Mouse (Mus musculus): ENCODE data around the gene Pnma1. TPM values are rescaled to one million over a fixed set of nuclear protein-coding genes. Genes with fewer than 3 reads are reported as not detected.

Gene Pnma1
- polyA plus RNA-seq, 2 experiments: 0.39 to 0.55 TPM

GRCm38 (mm10) chr12:84184979-84185378, 36.7 kb upstream of the Pnma1 start:
- ATAC-seq (ENCODE audit: low FRiP score, low read depth) (no peak), DNase-seq (ENCODE audit: low spot score) (no peak)
- H3K36me3 ChIP-seq (ENCODE audit: control insufficient read depth, insufficient read depth, low read length): peaks cover 7% of the 10 kb centered on the region; the same call in 1 of the 2 replicates
- no peaks in the 10 kb centered on the region for H3K27me3 ChIP-seq (ENCODE audit: control insufficient read depth, insufficient read depth, low read length)
- no peaks in the 10 kb centered on the region for H3K9me3 ChIP-seq (ENCODE audit: control insufficient read depth, low read length)
- H3K9ac ChIP-seq (ENCODE audit: low read depth, low read length, severe bottlenecking): no peak overlapping the region
- peaks cover 67% of the 10 kb centered on the region for H3K4me1 ChIP-seq (ENCODE audit: control insufficient read depth, insufficient read depth, low read length)
- no peak for TF ChIP-seq POLR2A (IDR thresholded peaks at IDR 0.05; ENCODE audit: borderline replicate concordance, extremely low read depth, insufficient read depth, insufficient read length)
- H3K27ac ChIP-seq (replicated peaks; ENCODE audit: low read depth, low read length): no peak overlapping the region
- H3K4me3 ChIP-seq (replicated peaks; ENCODE audit: low read length): no peak overlapping the region
- WGBS: 78% methylated on average over 5 of the region's 5 CpGs
- no peak overlapping the region for H3K4me2 ChIP-seq (replicated peaks; ENCODE audit: low read depth, low read length, severe bottlenecking)

- ATAC-seq (ENCODE audit: low FRiP score, low read depth) (no peak), DNase-seq (ENCODE audit: low spot score) (no peak)
- 63% methylated on average over 6 of the region's 6 CpGs for WGBS
- H3K9me3 ChIP-seq (ENCODE audit: control insufficient read depth, low read length): no peaks in the 10 kb centered on the region
- no peak for TF ChIP-seq POLR2A (IDR thresholded peaks at IDR 0.05; ENCODE audit: borderline replicate concordance, extremely low read depth, insufficient read depth, insufficient read length)
- peaks cover 7% of the 10 kb centered on the region; the same call in 1 of the 2 replicates for H3K36me3 ChIP-seq (ENCODE audit: control insufficient read depth, insufficient read depth, low read length)
- H3K9ac ChIP-seq (ENCODE audit: low read depth, low read length, severe bottlenecking): no peak overlapping the region
- peaks cover 62% of the 10 kb centered on the region for H3K4me1 ChIP-seq (ENCODE audit: control insufficient read depth, insufficient read depth, low read length)
- H3K4me2 ChIP-seq (replicated peaks; ENCODE audit: low read depth, low read length, severe bottlenecking): no peak overlapping the region
- H3K27me3 ChIP-seq (ENCODE audit: control insufficient read depth, insufficient read depth, low read length): no peaks in the 10 kb centered on the region
- H3K27ac ChIP-seq (replicated peaks; ENCODE audit: low read depth, low read length): no peak overlapping the region
- no peak overlapping the region for H3K4me3 ChIP-seq (replicated peaks; ENCODE audit: low read length)
Observed at GRCm38 (mm10) chr12:84181999-84182398, 33.7 kb upstream of the Pnma1 start.

GRCm38 (mm10) chr12:84180701-84181435, 32.6 kb upstream of the Pnma1 start:
- peaks cover 70% of the 10 kb centered on the region for H3K4me1 ChIP-seq (ENCODE audit: control insufficient read depth, insufficient read depth, low read length)
- 41% methylated on average over 8 of the region's 8 CpGs for WGBS
- H3K4me3 ChIP-seq (replicated peaks; ENCODE audit: low read length): no peak overlapping the region
- peak; percentile 48 for ATAC-seq (ENCODE audit: low FRiP score, low read depth)
- no peak for TF ChIP-seq POLR2A (IDR thresholded peaks at IDR 0.05; ENCODE audit: borderline replicate concordance, extremely low read depth, insufficient read depth, insufficient read length)
- no peak overlapping the region for H3K9ac ChIP-seq (ENCODE audit: low read depth, low read length, severe bottlenecking)
- H3K9me3 ChIP-seq (ENCODE audit: control insufficient read depth, low read length): no peaks in the 10 kb centered on the region
- H3K27me3 ChIP-seq (ENCODE audit: control insufficient read depth, insufficient read depth, low read length): no peaks in the 10 kb centered on the region
- peak; percentile 64 for DNase-seq (ENCODE audit: low spot score)
- H3K4me2 ChIP-seq (replicated peaks; ENCODE audit: low read depth, low read length, severe bottlenecking): no peak overlapping the region; the same call in 1 of the 2 replicates
- no peaks in the 10 kb centered on the region; the same call in 1 of the 2 replicates for H3K36me3 ChIP-seq (ENCODE audit: control insufficient read depth, insufficient read depth, low read length)
- H3K27ac ChIP-seq (replicated peaks; ENCODE audit: low read depth, low read length): peak overlapping the region; percentile 6; the same call in 1 of the 2 replicates

- H3K4me3 ChIP-seq (replicated peaks; ENCODE audit: low read length): no peak overlapping the region
- no peaks in the 10 kb centered on the region; the same call in 1 of the 2 replicates for H3K36me3 ChIP-seq (ENCODE audit: control insufficient read depth, insufficient read depth, low read length)
- no peak for TF ChIP-seq POLR2A (IDR thresholded peaks at IDR 0.05; ENCODE audit: borderline replicate concordance, extremely low read depth, insufficient read depth, insufficient read length)
- H3K9ac ChIP-seq (ENCODE audit: low read depth, low read length, severe bottlenecking): no peak overlapping the region
- no peak overlapping the region for H3K4me2 ChIP-seq (replicated peaks; ENCODE audit: low read depth, low read length, severe bottlenecking)
- H3K27ac ChIP-seq (replicated peaks; ENCODE audit: low read depth, low read length): peak overlapping the region; percentile 26
- no peaks in the 10 kb centered on the region for H3K27me3 ChIP-seq (ENCODE audit: control insufficient read depth, insufficient read depth, low read length)
- peaks cover 69% of the 10 kb centered on the region for H3K4me1 ChIP-seq (ENCODE audit: control insufficient read depth, insufficient read depth, low read length)
- DNase-seq (ENCODE audit: low spot score) (peak; percentile 41), ATAC-seq (ENCODE audit: low FRiP score, low read depth) (no peak)
- H3K9me3 ChIP-seq (ENCODE audit: control insufficient read depth, low read length): no peaks in the 10 kb centered on the region
- WGBS: 57% methylated on average over 3 of the region's 3 CpGs
Observed at GRCm38 (mm10) chr12:84180090-84180489, 31.8 kb upstream of the Pnma1 start.

- Histone ChIP-seq H3K9me3 (ENCODE audit: control insufficient read depth, low read length) (no peaks in the 10 kb centered on the region), H3K4me1 (ENCODE audit: control insufficient read depth, insufficient read depth, low read length) (peaks cover 75% of the 10 kb centered on the region), H3K27ac (replicated peaks; ENCODE audit: low read depth, low read length) (no peak overlapping the region), H3K36me3 (ENCODE audit: control insufficient read depth, insufficient read depth, low read length) (peaks cover 4% of the 10 kb centered on the region), H3K9ac (ENCODE audit: low read depth, low read length, severe bottlenecking) (no peak overlapping the region), H3K4me2 (replicated peaks; ENCODE audit: low read depth, low read length, severe bottlenecking) (no peak overlapping the region), H3K27me3 (ENCODE audit: control insufficient read depth, insufficient read depth, low read length) (no peaks in the 10 kb centered on the region), H3K4me3 (replicated peaks; ENCODE audit: low read length) (no peak overlapping the region)
- ATAC-seq (ENCODE audit: low FRiP score, low read depth) (no peak), DNase-seq (ENCODE audit: low spot score) (no peak)
- TF ChIP-seq POLR2A (IDR thresholded peaks at IDR 0.05; ENCODE audit: borderline replicate concordance, extremely low read depth, insufficient read depth, insufficient read length): no peak
- 65% methylated on average over 10 of the region's 10 CpGs for WGBS
Observed at GRCm38 (mm10) chr12:84178652-84179445, 30.6 kb upstream of the Pnma1 start.

Data from limb, embryonic 14.5 days (tissue).